Mouse (Mus musculus) embryonic fibroblast, embryonic 13.5 days (primary cell): ENCODE data around the gene Fam187b.

Experiments
- CTCF ChIP-seq: IDR thresholded peaks from 2 replicates; pipeline ENCODE4 v1.5.1; 2011; ENCODE audit warnings: mild to moderate bottlenecking, control low read depth, low read length, moderate library complexity, borderline replicate concordance; ENCODE audit not compliant: insufficient read depth
- POLR2A ChIP-seq: IDR thresholded peaks from 2 replicates; pipeline ENCODE4 v1.6.1; 2011; ENCODE audit warnings: low read depth, mild to moderate bottlenecking, control low read depth, low read length, moderate library complexity

GRCm38 (mm10) chr7:30973501-30974289, at the start of gene Fam187b:
- TF ChIP-seq CTCF (peak; percentile 95), POLR2A (no peak)
